Mouse (Mus musculus) c-Kit-positive CD71-negative TER-119-negative erythroid progenitor cells, embryonic 14.5 days (primary cell): ENCODE data around the gene Crym.

Experiments
- DNase-seq: peaks from one replicate; pipeline ENCODE4 v3.0.0-alpha.2; 2013; ENCODE audit warnings: low read depth

Gene Crym

GRCm38 (mm10) chr7:120201771-120202170 is at the start of gene Crym:
Gene Crym (minus strand): TSS chr7:120202111.
- no peak for DNase-seq

- peak; percentile 2 for DNase-seq
Observed at GRCm38 (mm10) chr7:120241092-120241491, 39.2 kb upstream of the Crym start.

GRCm38 (mm10) chr7:120228541-120228940 is 26.6 kb upstream of the Crym start:
- DNase-seq = no peak

- no peak for DNase-seq
Observed at GRCm38 (mm10) chr7:120205989-120206388, 4.1 kb upstream of the Crym start.

GRCm38 (mm10) chr7:120203789-120204188 is 1.9 kb upstream of the Crym start, which contains the start of gene Abca14:
Gene Abca14 (plus strand): TSS chr7:120203961.
- peak; percentile 18 for DNase-seq

- DNase-seq = no peak
Observed at GRCm38 (mm10) chr7:120201231-120201744, 623 bp downstream of the Crym start.

- no peak for DNase-seq
Observed at GRCm38 (mm10) chr7:120195207-120195606, 6.7 kb downstream of the Crym start.

- DNase-seq = no peak
Observed at GRCm38 (mm10) chr7:120192816-120193215, 9.1 kb downstream of the Crym start.

- no peak for DNase-seq
Observed at GRCm38 (mm10) chr7:120192207-120192606, 9.7 kb downstream of the Crym start.

GRCm38 (mm10) chr7:120190150-120190665 is 11.7 kb downstream of the Crym start:
- no peak for DNase-seq

GRCm38 (mm10) chr7:120189369-120190149 is 12.4 kb downstream of the Crym start:
- no peak for DNase-seq

- DNase-seq = no peak
Observed at GRCm38 (mm10) chr7:120188946-120189345, 13.0 kb downstream of the Crym start.

- no peak for DNase-seq
Observed at GRCm38 (mm10) chr7:120182891-120183290, 19.0 kb downstream of the Crym start.

GRCm38 (mm10) chr7:120181401-120182230 is 20.3 kb downstream of the Crym start:
- DNase-seq = no peak

- DNase-seq = no peak
Observed at GRCm38 (mm10) chr7:120180547-120180946, 21.4 kb downstream of the Crym start.

- DNase-seq = no peak
Observed at GRCm38 (mm10) chr7:120178935-120179334, 23.0 kb downstream of the Crym start.

GRCm38 (mm10) chr7:120177611-120178010 is 24.3 kb downstream of the Crym start:
- no peak for DNase-seq

GRCm38 (mm10) chr7:120174723-120175504 is 27.0 kb downstream of the Crym start:
- DNase-seq = no peak

GRCm38 (mm10) chr7:120173603-120174244 is 28.2 kb downstream of the Crym start, which contains the start of gene Anks4b:
Gene Anks4b (plus strand): TSS chr7:120173858.
- no peak for DNase-seq

GRCm38 (mm10) chr7:120172188-120172700 is 29.7 kb downstream of the Crym start:
- no peak for DNase-seq
